Mouse (Mus musculus): ENCODE data around the gene Gm7849.
"Not testable (repeated sequence)": the region's sequence is repeated elsewhere in the genome, so short reads cannot be mapped to it uniquely, and the experiment has no call there.

Gm7849 gene

GRCm38 (mm10) chr8:21456460-21456859 is at the start of gene Gm7849:
Gene Gm7849, minus strand, starts transcription at chr8:21456560.
- not testable (repeated sequence) for DNase-seq (ENCODE audit: low read depth, low spot score)

GRCm38 (mm10) chr8:21427111-21427510 is 29.2 kb downstream of the Gm7849 start, which contains the start of gene Defa36:
Gene Defa36, plus strand, starts transcription at chr8:21427411.
- DNase-seq (ENCODE audit: low read depth, low spot score) = not testable (repeated sequence)
